Mouse (Mus musculus) liver, adult (tissue): ENCODE data around the gene Myo7a.

Experiments used
- GATA4 ChIP-seq: IDR thresholded peaks from 2 replicates; pipeline ENCODE4 v1.6.1; 2014; ENCODE audit warnings: mild to moderate bottlenecking, low read length; ENCODE audit not compliant: insufficient replicate concordance

The Myo7a gene

GRCm38 (mm10) chr7:98120325-98120724, 1.0 kb upstream of the Myo7a start:
- TF ChIP-seq GATA4, result no peak

- TF ChIP-seq GATA4, result no peak
Observed at GRCm38 (mm10) chr7:98119961-98120232, 573 bp upstream of the Myo7a start.

- no peak for TF ChIP-seq GATA4
Observed at GRCm38 (mm10) chr7:98117012-98117660, 2.2 kb downstream of the Myo7a start.

GRCm38 (mm10) chr7:98114656-98115055, 4.7 kb downstream of the Myo7a start:
- TF ChIP-seq GATA4, result no peak

- no peak for TF ChIP-seq GATA4
Observed at GRCm38 (mm10) chr7:98111233-98111632, 8.1 kb downstream of the Myo7a start.

- no peak for TF ChIP-seq GATA4
Observed at GRCm38 (mm10) chr7:98109771-98110170, 9.6 kb downstream of the Myo7a start.

- TF ChIP-seq GATA4, result no peak
Observed at GRCm38 (mm10) chr7:98108636-98109430, 10.5 kb downstream of the Myo7a start.

GRCm38 (mm10) chr7:98106272-98106671, 13.1 kb downstream of the Myo7a start:
- TF ChIP-seq GATA4, result no peak

GRCm38 (mm10) chr7:98104481-98105435, 14.6 kb downstream of the Myo7a start:
- TF ChIP-seq GATA4, result no peak

- TF ChIP-seq GATA4, result no peak
Observed at GRCm38 (mm10) chr7:98103942-98104292, 15.4 kb downstream of the Myo7a start.

- TF ChIP-seq GATA4, result no peak
Observed at GRCm38 (mm10) chr7:98103002-98103941, 16.1 kb downstream of the Myo7a start.

- TF ChIP-seq GATA4, result no peak
Observed at GRCm38 (mm10) chr7:98102488-98102887, 16.8 kb downstream of the Myo7a start.

GRCm38 (mm10) chr7:98097557-98097956, 21.8 kb downstream of the Myo7a start:
- no peak for TF ChIP-seq GATA4

- no peak for TF ChIP-seq GATA4
Observed at GRCm38 (mm10) chr7:98095852-98096251, 23.5 kb downstream of the Myo7a start.

GRCm38 (mm10) chr7:98086346-98086745, 33.0 kb downstream of the Myo7a start:
- no peak for TF ChIP-seq GATA4

- TF ChIP-seq GATA4, result no peak
Observed at GRCm38 (mm10) chr7:98085314-98085713, 34.0 kb downstream of the Myo7a start.
